Mouse (Mus musculus): ENCODE results near the gene Samd9l.
"Not testable (repeated sequence)": the region's sequence is repeated elsewhere in the genome, so short reads cannot be mapped to it uniquely, and the experiment has no call there.

Samd9l gene

DNA sequence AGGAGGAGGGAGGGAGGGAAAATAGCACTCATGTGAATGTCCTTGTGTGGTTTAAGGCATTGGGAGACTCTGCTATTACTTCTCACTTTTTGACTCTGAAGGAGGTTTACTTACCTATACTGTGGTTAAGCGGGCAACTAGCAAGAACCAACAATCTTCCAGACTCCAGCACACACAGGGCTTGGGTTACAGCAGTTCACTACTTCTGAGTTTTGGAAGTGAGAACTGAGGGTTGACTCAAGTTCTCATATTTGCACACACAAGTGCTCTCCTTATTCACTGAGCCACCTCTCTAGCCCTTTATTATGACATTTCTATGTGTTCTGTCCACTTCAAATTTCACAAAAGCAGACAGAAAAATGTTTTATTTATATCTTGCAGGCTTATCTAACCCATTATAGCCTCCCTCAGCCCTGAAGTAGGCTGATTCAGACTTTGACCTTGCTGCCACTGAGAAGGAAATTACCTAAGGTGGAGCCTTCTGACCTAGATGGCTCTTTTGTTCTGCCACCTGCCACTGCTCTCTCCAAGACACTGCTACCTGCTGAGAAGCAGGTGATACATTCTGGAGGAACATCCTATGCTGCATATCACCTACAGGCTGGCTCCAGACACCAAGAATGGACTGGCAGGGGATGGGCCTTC is 55.6 kb downstream of the Samd9l start:
- not testable (repeated sequence) for DNase-seq (ENCODE audit: low spot score in 2 of 2)

DNA sequence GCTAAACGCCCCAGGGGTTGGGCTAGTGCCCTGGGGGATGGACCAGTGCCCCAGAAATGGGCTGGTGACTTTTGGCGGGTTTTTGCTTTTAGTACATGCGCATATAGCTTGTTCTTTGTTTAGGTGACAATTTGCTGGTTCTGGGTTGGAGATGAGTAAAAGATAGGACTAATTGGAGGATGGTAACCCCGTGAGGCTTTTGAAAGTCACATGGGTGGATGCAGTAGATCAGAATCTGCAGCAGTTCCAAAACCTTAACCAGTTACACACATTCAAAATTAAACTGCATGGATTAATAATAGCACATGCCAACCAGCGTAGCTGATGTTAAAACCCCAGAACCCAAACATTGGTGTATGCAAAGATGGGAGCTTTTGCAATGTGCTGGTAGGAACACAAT is 57.9 kb downstream of the Samd9l start:
- no peak for DNase-seq (ENCODE audit: low spot score in 2 of 2)

DNA sequence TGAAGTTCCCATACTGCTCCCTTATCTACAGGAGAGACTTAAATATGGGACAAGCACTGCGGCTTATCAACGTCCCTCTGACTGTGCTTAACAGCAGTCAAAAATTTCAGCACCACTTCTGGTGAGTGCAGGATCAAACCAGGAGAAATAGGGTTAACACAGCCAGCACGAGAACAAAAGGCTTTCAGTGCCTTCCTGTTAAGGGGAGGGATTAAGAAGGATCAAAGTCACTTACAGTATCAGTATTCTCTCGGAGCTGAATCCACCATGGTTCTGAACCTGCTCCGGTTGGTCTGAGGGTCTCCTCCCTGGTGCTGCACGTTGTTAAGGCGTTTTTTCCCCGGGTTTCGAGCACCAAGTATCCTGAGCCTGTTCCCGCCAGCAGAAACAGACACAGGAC is 58.4 kb downstream of the Samd9l start:
- not testable (repeated sequence) for DNase-seq (ENCODE audit: low spot score in 2 of 2)

DNA sequence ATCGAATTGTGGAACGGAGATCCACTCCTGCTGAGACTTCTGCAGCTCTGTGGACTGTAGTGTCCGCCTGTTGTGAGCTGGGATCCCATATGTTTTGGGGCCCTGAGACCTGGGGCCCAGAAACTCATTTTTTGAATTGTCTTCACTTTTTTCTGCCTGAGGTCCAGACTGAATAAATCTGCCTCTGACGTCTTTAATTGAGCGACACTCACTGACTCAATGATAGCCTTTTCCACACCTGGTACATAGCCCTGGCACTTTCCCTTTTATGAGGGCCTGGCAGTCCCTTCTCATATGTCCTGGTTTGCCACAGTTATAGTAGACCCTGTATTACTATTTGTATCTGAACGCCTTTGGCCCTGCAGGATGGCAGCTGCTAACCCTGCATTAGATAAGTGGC is 60.2 kb downstream of the Samd9l start:
- not testable (repeated sequence) for DNase-seq (ENCODE audit: low spot score in 2 of 2)
